Mouse (Mus musculus) liver, embryonic 11.5 days (tissue): ENCODE results near the gene Mpv17l2. TPM values are rescaled to one million over a fixed set of nuclear protein-coding genes. Genes with fewer than 3 reads are reported as not detected.

Experiments
- ATAC-seq: fragments of 200-750 bp; cut with Nextera tagmentation; replicated peaks from 2 replicates; pipeline ENCODE4 v1.8.0; 2017; ENCODE audit warnings: moderate number of reproducible peaks, mild to moderate bottlenecking, moderate TSS enrichment, moderate library complexity; ENCODE audit not compliant: low FRiP score
- DNase-seq: peaks from one replicate; pipeline ENCODE4 v3.0.0-alpha.2; 2017; ENCODE audit warnings: low spot score
- H3K27ac ChIP-seq: fragments of 300-500 bp; sonication (generic); 2 replicates; pipeline ENCODE4 v1.5.1; 2014; ENCODE audit warnings: mild to moderate bottlenecking, low read depth, low read length, control low read depth
- H3K27me3 ChIP-seq: fragments of 300-500 bp; sonication (generic); replicated peaks from 2 replicates; pipeline ENCODE4 v1.6.1; 2014; ENCODE audit warnings: low read length, mixed read lengths; ENCODE audit not compliant: control insufficient read depth, insufficient read depth
- H3K36me3 ChIP-seq: fragments of 300-500 bp; sonication (generic); 2 replicates; pipeline ENCODE4 v1.6.1; 2014; ENCODE audit warnings: mild to moderate bottlenecking, low read length, moderate library complexity, mixed read lengths; ENCODE audit not compliant: control insufficient read depth, insufficient read depth
- H3K4me1 ChIP-seq: fragments of 300-500 bp; sonication (generic); replicated peaks from 2 replicates; pipeline ENCODE4 v1.6.1; 2014; ENCODE audit warnings: low read length, mixed read lengths; ENCODE audit not compliant: control insufficient read depth, insufficient read depth
- H3K4me2 ChIP-seq: fragments of 300-500 bp; sonication (generic); 2 replicates; pipeline ENCODE4 v1.6.1; 2014; ENCODE audit warnings: mild to moderate bottlenecking, control low read depth, moderate library complexity
- H3K4me3 ChIP-seq: fragments of 300-500 bp; sonication (generic); 2 replicates; pipeline ENCODE4 v1.5.1; 2014; ENCODE audit warnings: low read depth, low read length, control low read depth
- H3K9ac ChIP-seq: fragments of 300-500 bp; sonication (generic); 2 replicates; pipeline ENCODE4 v1.6.1; 2014; ENCODE audit warnings: low read depth, low read length, control low read depth
- H3K9me3 ChIP-seq: fragments of 300-500 bp; sonication (generic); 2 replicates; pipeline ENCODE4 v1.6.1; 2016; ENCODE audit warnings: low read length, inconsistent platforms, mixed read lengths; ENCODE audit not compliant: control insufficient read depth
- WGBS: fragments of 180-500 bp; shearing (Covaris S2); extraction: QIAGEN DNeasy Blood & Tissue Kit; methylation state at CpG from one replicate; pipeline ENCODE4 v1.1.7; 2014; 5-methylcytosine and 5-hydroxymethylcytosine counted together
- polyA plus RNA-seq: library from polyadenylated mRNA; unstranded; fragments of >200 nt; fragmentation: Nextera tagmentation; extraction: Ambion mirVana; gene quantifications from 2 replicates; pipeline ENCODE4 v1.2.1, GENCODE M21; 2014

Gene Mpv17l2
- 67.7 and 76.4 TPM in 2 replicates for polyA plus RNA-seq

- Histone ChIP-seq H3K27ac (peak within 1 kb of the TSS; percentile 82), H3K9ac (peak within 1 kb of the TSS; percentile 90), H3K9me3 (no peaks in the 10 kb centered on the region), H3K4me1 (peaks cover 56% of the 10 kb centered on the region), H3K36me3 (no peaks in the 10 kb centered on the region; the same call in 1 of the 2 replicates), H3K4me2 (peak within 1 kb of the TSS; percentile 99), H3K4me3 (peak within 1 kb of the TSS; percentile 86), H3K27me3 (no peaks in the 10 kb centered on the region)
- peak; percentile 91 for DNase-seq
- WGBS, result under 1% methylated on average over 55 of the region's 55 CpGs
- peak; percentile 89 for ATAC-seq
Observed at GRCm38 (mm10) chr8:70760775-70761406, at the start of gene Mpv17l2. Gene Mpv17l2, minus strand, starts transcription at chr8:70760946.

- WGBS, result 74% methylated on average over 8 of the region's 8 CpGs
- DNase-seq, result no peak
Observed at GRCm38 (mm10) chr8:70808955-70809701, 48.4 kb upstream of the Mpv17l2 start.

GRCm38 (mm10) chr8:70808239-70808638 lies 47.5 kb upstream of the Mpv17l2 start, which contains the start of gene Il12rb1:
Gene Il12rb1, plus strand, starts transcription at chr8:70808449.
- H3K27ac ChIP-seq, result no peak within 1 kb of the TSS
- no peak within 1 kb of the TSS for H3K9ac ChIP-seq

More at GRCm38 (mm10) chr8:70808955-70809701, 48.4 kb upstream of the Mpv17l2 start:
- Histone ChIP-seq H3K9ac (no peak overlapping the region), H3K4me1 (peaks cover 19% of the 10 kb centered on the region), H3K27ac (no peak overlapping the region), H3K4me3 (no peak overlapping the region), H3K4me2 (no peak overlapping the region), H3K36me3 (no peaks in the 10 kb centered on the region), H3K27me3 (no peaks in the 10 kb centered on the region; the same call in 1 of the 2 replicates), H3K9me3 (no peaks in the 10 kb centered on the region)
- ATAC-seq, result no peak

GRCm38 (mm10) chr8:70807304-70807703 lies 46.6 kb upstream of the Mpv17l2 start:
- ATAC-seq (no peak), DNase-seq (no peak)
- Histone ChIP-seq H3K4me1 (peaks cover 24% of the 10 kb centered on the region), H3K36me3 (no peaks in the 10 kb centered on the region), H3K4me2 (0 out of 2 replicates have a peak overlapping the region, but pooled peaks have one; percentile 21), H3K27me3 (peaks cover 1% of the 10 kb centered on the region), H3K27ac (no peak overlapping the region), H3K9ac (no peak overlapping the region), H3K9me3 (no peaks in the 10 kb centered on the region), H3K4me3 (no peak overlapping the region)
- 62% methylated on average over 1 of the region's 1 CpGs for WGBS

More at GRCm38 (mm10) chr8:70808239-70808638, 47.5 kb upstream of the Mpv17l2 start, which contains the start of gene Il12rb1:
- WGBS, result 62% methylated on average over 5 of the region's 5 CpGs
- H3K27me3 ChIP-seq, result no peaks in the 10 kb centered on the region; the same call in none of the 2 replicates
- H3K4me3 ChIP-seq, result no peak within 1 kb of the TSS
- no peaks in the 10 kb centered on the region for H3K9me3 ChIP-seq
- H3K4me2 ChIP-seq, result 0 out of 2 replicates have a peak within 1 kb of the TSS, but pooled peaks have one; percentile 21
- no peak for DNase-seq
- H3K36me3 ChIP-seq, result no peaks in the 10 kb centered on the region
- ATAC-seq, result no peak
- H3K4me1 ChIP-seq, result peaks cover 24% of the 10 kb centered on the region

GRCm38 (mm10) chr8:70806541-70806940 lies 45.8 kb upstream of the Mpv17l2 start:
- Histone ChIP-seq H3K27me3 (peaks cover 5% of the 10 kb centered on the region), H3K4me2 (peak overlapping the region; percentile 32; the same call in 1 of the 2 replicates), H3K9ac (no peak overlapping the region), H3K36me3 (no peaks in the 10 kb centered on the region), H3K4me1 (peaks cover 27% of the 10 kb centered on the region), H3K4me3 (no peak overlapping the region), H3K27ac (no peak overlapping the region), H3K9me3 (no peaks in the 10 kb centered on the region)
- 38% methylated on average over 4 of the region's 4 CpGs for WGBS
- DNase-seq (no peak), ATAC-seq (no peak)

- Histone ChIP-seq H3K9me3 (no peaks in the 10 kb centered on the region), H3K27ac (peak within 1 kb of the TSS; percentile 4; the same call in 1 of the 2 replicates), H3K27me3 (peaks cover 20% of the 10 kb centered on the region), H3K9ac (peak within 1 kb of the TSS; percentile 52), H3K36me3 (no peaks in the 10 kb centered on the region), H3K4me2 (peak within 1 kb of the TSS; percentile 99), H3K4me1 (peaks cover 22% of the 10 kb centered on the region), H3K4me3 (peak within 1 kb of the TSS; percentile 63)
- peak; percentile 84 for DNase-seq
- WGBS, result 1% methylated on average over 45 of the region's 45 CpGs
- peak; percentile 86 for ATAC-seq
Observed at GRCm38 (mm10) chr8:70804481-70805206, 43.9 kb upstream of the Mpv17l2 start, which contains the start of gene Mast3. Gene Mast3, minus strand, starts transcription at chr8:70805054.

GRCm38 (mm10) chr8:70803761-70804480 lies 43.2 kb upstream of the Mpv17l2 start:
- H3K27me3 ChIP-seq, result peaks cover 28% of the 10 kb centered on the region
- no peaks in the 10 kb centered on the region for H3K36me3 ChIP-seq
- ATAC-seq (peak; percentile 56; the same call in 1 of the 2 replicates), DNase-seq (peak; percentile 66)
- peak overlapping the region; percentile 52 for H3K9ac ChIP-seq
- no peaks in the 10 kb centered on the region for H3K9me3 ChIP-seq
- peak overlapping the region; percentile 99 for H3K4me2 ChIP-seq
- H3K4me1 ChIP-seq, result peaks cover 22% of the 10 kb centered on the region
- peak overlapping the region; percentile 63 for H3K4me3 ChIP-seq
- H3K27ac ChIP-seq, result peak overlapping the region; percentile 4; the same call in 1 of the 2 replicates
- under 1% methylated on average over 47 of the region's 47 CpGs for WGBS
